Mouse (Mus musculus): ENCODE data around the gene Dpf3. TPM values are rescaled to one million over a fixed set of nuclear protein-coding genes. Genes with fewer than 3 reads are reported as not detected.
A peak's percentile ranks its signal among the peaks of the same experiment; 100 is the strongest.

The Dpf3 gene
- total and polyA plus RNA-seq, 2 experiments from 2014 or later = 5.2 to 15.3 TPM

DNA sequence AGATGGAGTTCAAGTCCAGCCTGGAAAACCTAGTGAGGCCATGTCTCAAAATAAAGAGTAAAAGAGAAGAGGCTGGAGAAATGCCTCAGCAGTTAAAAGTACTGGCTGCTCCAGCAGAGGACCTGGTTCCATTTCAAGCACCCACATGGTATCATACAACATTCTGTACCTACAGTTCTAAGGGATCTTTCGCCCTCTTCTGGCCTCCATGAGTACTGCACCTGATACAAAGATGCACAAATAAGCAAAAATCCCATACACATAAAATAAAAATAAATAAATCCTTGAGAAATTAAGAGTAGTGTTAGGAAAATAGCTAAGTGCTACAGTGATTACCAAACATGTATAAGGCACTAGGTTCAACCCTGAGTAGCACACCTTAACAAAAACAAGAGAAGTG, 4.1 kb upstream of the Dpf3 start:
- ATAC-seq (ENCODE audit: insufficient read depth, low read depth) = no peak

DNA sequence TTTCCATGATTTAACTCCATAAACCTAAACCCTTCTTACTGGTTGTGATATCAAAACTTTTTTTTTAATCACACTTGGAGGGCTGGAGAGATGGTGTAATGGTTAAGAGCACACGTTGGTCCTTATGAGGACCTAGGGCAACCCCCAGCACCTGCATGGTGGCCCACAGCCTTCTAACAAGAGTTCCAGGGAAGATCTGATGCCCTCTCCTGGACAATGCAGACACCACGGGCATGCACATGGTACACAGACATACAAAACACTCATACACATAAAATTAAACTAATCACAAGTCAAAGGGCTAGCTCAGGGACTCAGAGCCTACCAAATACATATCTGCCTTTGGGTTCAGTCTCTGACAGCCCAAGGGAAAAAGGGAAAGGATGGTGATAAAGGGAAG, 2.2 kb upstream of the Dpf3 start:
- no peak overlapping the region for H3K9ac ChIP-seq (replicated peaks; ENCODE audit: low read depth, low read length)
- no peak overlapping the region for H3K4me3 ChIP-seq (ENCODE audit: low read depth, low read length)
- WGBS = 52% methylated on average over 2 of the region's 2 CpGs
- no peak overlapping the region for H3K4me2 ChIP-seq (ENCODE audit: low read depth, low read length)
- peaks cover 6% of the 10 kb centered on the region for H3K9me3 ChIP-seq (replicated peaks; ENCODE audit: control insufficient read depth, low read length)
- no peaks in the 10 kb centered on the region for H3K36me3 ChIP-seq (replicated peaks; ENCODE audit: control insufficient read depth, insufficient read depth, low read length)
- TF ChIP-seq CTCF (IDR thresholded peaks at IDR 0.05; ENCODE audit: low read depth) (peak; percentile 41), EP300 (IDR thresholded peaks at IDR 0.05; ENCODE audit: low read depth) (no peak)
- DNase-seq (ENCODE audit: low spot score) = no peak
- peaks cover 15% of the 10 kb centered on the region; the same call in 1 of the 2 replicates for H3K4me1 ChIP-seq (ENCODE audit: control insufficient read depth, insufficient read depth)
- no peak overlapping the region for H3K27ac ChIP-seq (ENCODE audit: low read depth)
- H3K27me3 ChIP-seq (ENCODE audit: control insufficient read depth, insufficient read depth, low read length) = no peaks in the 10 kb centered on the region
- no peak for ATAC-seq (ENCODE audit: insufficient read depth, low read depth)

More for the DNA sequence above, 4.1 kb upstream of the Dpf3 start:
- H3K9me3 ChIP-seq (replicated peaks; ENCODE audit: control insufficient read depth, low read length) = peaks cover 6% of the 10 kb centered on the region
- TF ChIP-seq CTCF (IDR thresholded peaks at IDR 0.05; ENCODE audit: low read depth) (peak; percentile 28), EP300 (IDR thresholded peaks at IDR 0.05; ENCODE audit: low read depth) (no peak)
- 64% methylated on average over 1 of the region's 1 CpGs for WGBS
- 0 out of 2 replicates have a peak, but pooled peaks cover 5% of the 10 kb centered on the region for H3K4me1 ChIP-seq (ENCODE audit: control insufficient read depth, insufficient read depth)
- no peak overlapping the region for H3K4me3 ChIP-seq (ENCODE audit: low read depth, low read length)
- H3K36me3 ChIP-seq (replicated peaks; ENCODE audit: control insufficient read depth, insufficient read depth, low read length) = no peaks in the 10 kb centered on the region
- no peak for DNase-seq (ENCODE audit: low spot score)
- H3K4me2 ChIP-seq (ENCODE audit: low read depth, low read length) = no peak overlapping the region
- H3K27ac ChIP-seq (ENCODE audit: low read depth) = no peak overlapping the region
- no peaks in the 10 kb centered on the region for H3K27me3 ChIP-seq (ENCODE audit: control insufficient read depth, insufficient read depth, low read length)
- H3K9ac ChIP-seq (replicated peaks; ENCODE audit: low read depth, low read length) = no peak overlapping the region

DNA sequence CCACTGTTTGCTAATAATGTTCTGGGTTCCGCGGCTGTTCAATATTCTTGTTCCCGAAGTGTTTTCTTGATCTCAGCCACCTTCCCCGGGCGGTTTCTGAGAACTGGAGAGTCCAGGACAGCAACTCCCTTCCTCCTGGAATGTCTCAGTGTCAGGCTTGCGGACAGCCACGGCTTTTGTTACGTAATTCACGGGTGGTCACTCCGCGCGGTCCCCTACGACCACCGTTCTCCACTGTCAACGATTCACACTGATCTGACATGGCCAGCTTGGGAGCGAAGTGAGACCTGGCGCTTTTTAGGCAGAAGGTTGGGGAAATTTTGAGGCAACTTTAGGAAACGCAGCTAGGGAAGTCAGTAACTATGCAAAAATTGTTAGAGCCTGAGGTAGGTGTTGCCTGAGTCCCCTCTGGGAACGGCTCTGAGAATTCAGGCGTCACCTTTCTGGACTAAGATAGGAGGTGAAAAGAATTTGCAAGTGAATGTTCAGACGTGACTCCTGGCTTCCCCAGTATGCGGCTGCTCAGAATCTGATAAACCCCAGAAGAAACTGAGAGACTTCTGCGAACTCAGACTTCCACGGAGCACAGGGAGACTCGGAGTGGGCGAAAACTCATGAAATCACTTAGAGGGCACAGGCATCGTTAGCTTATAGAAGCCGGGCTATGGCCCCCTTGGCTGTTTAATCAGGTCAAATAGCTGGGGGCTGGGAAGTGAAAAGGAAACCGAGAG, 860 bp upstream of the Dpf3 start:
- peak overlapping the region; percentile 59 for H3K9ac ChIP-seq (replicated peaks; ENCODE audit: low read depth, low read length)
- H3K9me3 ChIP-seq (replicated peaks; ENCODE audit: control insufficient read depth, low read length) = peaks cover 6% of the 10 kb centered on the region
- peak overlapping the region; percentile 99 for H3K4me2 ChIP-seq (ENCODE audit: low read depth, low read length)
- peak overlapping the region; percentile 93 for H3K4me3 ChIP-seq (ENCODE audit: low read depth, low read length)
- no peaks in the 10 kb centered on the region for H3K36me3 ChIP-seq (replicated peaks; ENCODE audit: control insufficient read depth, insufficient read depth, low read length)
- DNase-seq (ENCODE audit: low spot score) (no peak), ATAC-seq (ENCODE audit: insufficient read depth, low read depth) (no peak)
- peaks cover 20% of the 10 kb centered on the region; the same call in 1 of the 2 replicates for H3K4me1 ChIP-seq (ENCODE audit: control insufficient read depth, insufficient read depth)
- H3K27ac ChIP-seq (ENCODE audit: low read depth) = peak overlapping the region; percentile 94
- TF ChIP-seq CTCF (IDR thresholded peaks at IDR 0.05; ENCODE audit: low read depth) = no peak
- TF ChIP-seq EP300 (IDR thresholded peaks at IDR 0.05; ENCODE audit: low read depth) = no peak
- peaks cover 5% of the 10 kb centered on the region; the same call in 1 of the 2 replicates for H3K27me3 ChIP-seq (ENCODE audit: control insufficient read depth, insufficient read depth, low read length)
- under 1% methylated on average over 29 of the region's 29 CpGs for WGBS

DNA sequence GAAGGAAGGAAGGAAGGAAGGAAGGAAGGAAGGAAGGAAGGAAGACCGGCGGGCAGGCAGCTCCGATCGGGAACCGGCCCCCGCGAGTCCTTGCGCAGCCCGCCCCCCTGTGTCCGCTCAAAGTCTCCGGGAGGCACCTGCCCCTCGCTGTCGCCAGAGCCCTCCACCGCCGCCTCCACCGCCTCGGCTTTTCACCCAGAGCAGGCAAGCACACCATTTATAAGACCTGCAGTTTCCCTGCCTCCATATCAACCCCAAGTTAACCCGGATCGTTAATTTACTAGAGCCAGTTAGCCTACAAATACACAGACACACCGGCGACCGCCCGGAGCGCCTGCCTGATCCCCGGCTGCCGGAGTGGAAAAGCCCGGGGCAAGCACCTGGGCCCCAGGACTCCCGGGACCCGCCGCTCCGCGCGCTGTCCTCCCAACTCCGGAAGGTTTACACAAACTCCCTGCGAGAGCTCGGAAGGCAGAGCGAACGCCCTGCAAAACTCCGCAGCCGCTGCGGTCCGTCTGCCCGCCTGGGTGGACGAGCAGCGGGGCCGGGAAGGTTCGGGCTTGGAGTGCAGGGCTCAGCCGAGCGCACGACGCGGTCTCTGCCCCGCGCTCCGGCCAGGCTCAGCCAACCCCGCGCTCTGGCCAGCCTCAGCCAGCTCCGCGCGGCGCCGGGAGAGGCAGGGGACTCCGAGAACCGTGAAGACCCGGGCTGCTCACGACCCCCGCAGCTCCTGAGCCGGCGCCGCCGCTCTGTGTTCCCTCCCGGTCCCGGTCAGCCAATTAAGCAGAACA, 650 bp downstream of the Dpf3 start:
- Histone ChIP-seq H3K4me3 (ENCODE audit: low read depth, low read length) (peak overlapping the region; percentile 93), H3K4me2 (ENCODE audit: low read depth, low read length) (peak overlapping the region; percentile 99), H3K27me3 (ENCODE audit: control insufficient read depth, insufficient read depth, low read length) (peaks cover 5% of the 10 kb centered on the region; the same call in 1 of the 2 replicates), H3K27ac (ENCODE audit: low read depth) (peak overlapping the region; percentile 94), H3K9ac (replicated peaks; ENCODE audit: low read depth, low read length) (peak overlapping the region; percentile 80), H3K36me3 (replicated peaks; ENCODE audit: control insufficient read depth, insufficient read depth, low read length) (no peaks in the 10 kb centered on the region), H3K9me3 (replicated peaks; ENCODE audit: control insufficient read depth, low read length) (peaks cover 6% of the 10 kb centered on the region), H3K4me1 (ENCODE audit: control insufficient read depth, insufficient read depth) (peaks cover 24% of the 10 kb centered on the region; the same call in 1 of the 2 replicates)
- TF ChIP-seq CTCF (IDR thresholded peaks at IDR 0.05; ENCODE audit: low read depth) (peak; percentile 31; the same call in 1 of the 2 replicates), EP300 (IDR thresholded peaks at IDR 0.05; ENCODE audit: low read depth) (no peak)
- DNase-seq (ENCODE audit: low spot score) (peak; percentile 52), ATAC-seq (ENCODE audit: insufficient read depth, low read depth) (peak; percentile 51; the same call in 1 of the 2 replicates)
- WGBS = under 1% methylated on average over 61 of the region's 73 CpGs

DNA sequence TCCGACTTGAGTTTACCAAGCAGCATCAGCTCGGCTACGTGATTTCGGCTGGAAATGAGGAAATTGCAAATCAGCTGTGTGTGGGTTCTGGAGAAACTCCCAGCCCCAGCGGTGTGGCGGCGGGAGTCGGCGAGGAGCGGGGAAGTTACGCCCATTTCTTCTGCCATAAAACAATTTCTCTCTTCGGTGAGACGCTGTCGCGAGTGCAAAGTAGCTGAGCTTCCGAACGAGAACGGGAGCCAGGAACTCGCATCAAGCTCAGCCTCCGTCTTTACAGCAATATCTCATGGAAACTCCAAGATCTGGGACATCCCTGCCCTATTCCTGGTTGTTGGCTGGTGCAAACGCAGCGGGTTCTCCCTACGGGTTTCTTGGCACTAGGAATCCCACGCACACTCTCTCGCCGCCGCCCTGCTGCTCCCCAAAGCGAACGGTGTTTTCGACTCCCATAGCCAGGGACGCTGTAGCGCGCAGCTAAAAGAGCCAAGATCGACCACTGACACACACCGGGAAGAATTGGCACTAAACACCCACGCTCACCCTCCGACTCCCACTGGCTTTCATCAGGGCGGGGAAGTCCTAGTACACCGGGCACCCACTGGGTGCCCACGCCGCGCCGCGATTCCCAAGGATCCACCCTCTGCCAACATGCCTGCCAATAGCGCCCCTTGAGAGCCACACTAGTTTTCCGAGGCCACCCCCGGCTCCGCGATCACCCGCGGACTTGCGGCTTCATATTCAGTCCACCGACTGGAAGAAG, 1.4 kb downstream of the Dpf3 start:
- WGBS = under 1% methylated on average over 51 of the region's 53 CpGs
- no peak for DNase-seq (ENCODE audit: low spot score)
- no peak for TF ChIP-seq CTCF (IDR thresholded peaks at IDR 0.05; ENCODE audit: low read depth)
- TF ChIP-seq EP300 (IDR thresholded peaks at IDR 0.05; ENCODE audit: low read depth) = no peak
- Histone ChIP-seq H3K9ac (replicated peaks; ENCODE audit: low read depth, low read length) (peak overlapping the region; percentile 80), H3K36me3 (replicated peaks; ENCODE audit: control insufficient read depth, insufficient read depth, low read length) (no peaks in the 10 kb centered on the region), H3K9me3 (replicated peaks; ENCODE audit: control insufficient read depth, low read length) (peaks cover under 1% of the 10 kb centered on the region; the same call in 1 of the 2 replicates), H3K4me1 (ENCODE audit: control insufficient read depth, insufficient read depth) (peaks cover 24% of the 10 kb centered on the region; the same call in 1 of the 2 replicates), H3K27ac (ENCODE audit: low read depth) (peak overlapping the region; percentile 94), H3K4me3 (ENCODE audit: low read depth, low read length) (peak overlapping the region; percentile 93), H3K4me2 (ENCODE audit: low read depth, low read length) (peak overlapping the region; percentile 99), H3K27me3 (ENCODE audit: control insufficient read depth, insufficient read depth, low read length) (peaks cover 5% of the 10 kb centered on the region; the same call in 1 of the 2 replicates)
- ATAC-seq (ENCODE audit: insufficient read depth, low read depth) = no peak
